Mouse (Mus musculus) T-helper 2 cell (primary cell): ENCODE results near the gene Mfap1b.

Experiments used
- in situ Hi-C: fragments of 300-600 bp; cut with MboI, MseI; formaldehyde crosslinking; loops from one replicate; pipeline ENCODE4 v1.15.1; 2025; ENCODE audit warnings: high pct_unique_total_duplicates

Gene Mfap1b

DNA sequence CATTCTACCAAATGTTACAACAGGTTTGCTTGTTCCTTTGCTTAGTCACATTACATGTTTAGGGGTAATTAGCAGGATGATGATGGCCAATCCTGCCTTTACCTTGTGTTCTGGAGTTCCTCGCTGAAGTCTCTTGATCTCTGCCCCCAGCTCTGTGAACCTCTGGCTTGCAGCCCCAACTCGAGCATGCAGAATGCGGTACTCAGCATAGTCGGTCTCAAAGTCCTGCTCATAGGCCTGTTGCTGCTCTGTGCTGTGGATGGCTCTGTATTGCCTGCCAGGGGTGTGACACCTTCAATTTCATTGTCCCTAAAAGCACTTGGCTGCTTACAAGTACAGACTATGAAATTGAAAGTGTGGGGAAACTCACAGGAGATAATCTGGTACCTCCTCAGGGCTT, 34.1 kb downstream of the Mfap1b start:
- in situ Hi-C loops, result loop anchor here (10.0 kb wide), 1 partner anchor 455 kb away; no protein-coding TSS in a partner anchor

DNA sequence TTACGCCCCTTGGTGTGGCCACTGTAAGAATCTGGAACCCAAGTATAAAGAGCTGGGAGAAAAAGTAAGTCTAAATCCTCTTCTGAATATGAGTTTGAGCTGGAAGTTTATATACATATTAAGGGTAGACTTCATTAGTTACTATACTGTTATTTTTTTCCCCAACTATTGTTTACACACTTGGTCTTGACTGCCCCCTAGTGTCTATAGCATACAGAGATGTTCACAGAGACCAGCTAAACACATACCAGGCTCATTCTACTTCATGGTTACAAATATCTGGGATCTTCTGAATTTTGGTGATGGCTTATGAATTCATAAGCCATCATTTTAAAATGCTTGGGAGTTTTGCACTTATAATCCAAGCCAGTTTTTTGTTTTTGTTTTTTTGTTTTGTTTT, 39.0 kb downstream of the Mfap1b start:
- in situ Hi-C loops, result loop anchor here (10.0 kb wide), 1 partner anchor 450 kb away; no protein-coding TSS in a partner anchor

DNA sequence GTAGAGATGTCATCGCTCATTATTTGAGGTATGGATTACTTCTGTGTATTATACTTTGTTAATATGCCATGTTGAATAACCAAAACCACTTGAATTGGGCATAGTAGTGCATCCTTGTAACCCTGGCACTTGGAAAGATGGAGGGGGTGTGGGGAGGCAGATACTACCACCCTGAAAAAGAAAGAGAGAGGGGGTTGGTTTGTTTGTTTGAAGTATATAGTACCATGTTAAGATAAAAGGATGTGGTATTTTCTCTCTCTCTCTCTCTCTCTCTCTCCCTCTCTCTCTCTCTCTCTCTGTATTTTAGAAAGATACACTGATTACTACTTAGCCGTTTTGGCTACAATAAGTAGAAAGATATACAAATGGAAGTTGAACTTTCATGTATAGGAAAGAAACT, 48.0 kb downstream of the Mfap1b start:
- in situ Hi-C loops, result no loop called here

DNA sequence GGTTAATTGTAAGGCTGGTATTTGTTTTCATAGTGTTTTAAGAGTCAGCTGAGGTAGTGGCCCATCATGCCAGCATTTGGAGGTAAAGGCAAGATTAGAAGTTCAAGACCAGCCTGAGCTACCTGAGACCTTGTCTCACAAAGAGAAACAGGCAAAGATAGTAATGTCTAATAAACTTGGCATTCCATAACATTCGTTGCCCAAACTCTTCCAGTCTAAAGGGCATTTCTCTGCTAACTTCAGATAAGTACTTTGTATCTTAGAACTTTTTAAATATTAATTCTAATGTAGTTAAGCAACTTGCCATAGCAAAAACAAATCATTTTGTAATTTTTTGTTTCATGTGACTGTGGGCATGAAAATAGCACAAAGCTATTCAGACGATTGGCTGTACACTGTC, 50.7 kb downstream of the Mfap1b start:
- in situ Hi-C loops, result no loop called here

DNA sequence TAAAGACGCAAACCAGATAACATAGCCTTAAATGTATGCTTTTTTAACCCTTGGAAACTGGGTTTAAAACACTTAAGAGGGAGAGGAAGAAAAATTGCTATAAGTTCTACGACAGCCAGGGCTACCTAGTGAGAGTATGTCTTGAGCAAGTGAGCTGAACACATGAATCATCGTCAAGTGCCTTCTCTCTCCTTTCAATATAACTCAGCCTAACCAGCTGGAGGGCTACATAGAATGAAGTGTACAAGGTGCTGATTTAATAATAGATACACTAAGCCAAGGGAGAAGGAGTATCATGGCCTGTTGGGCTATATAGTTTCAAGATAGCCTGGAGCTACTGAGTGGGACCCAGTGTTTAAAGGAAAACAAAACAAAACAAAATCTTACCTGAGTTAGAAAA, 55.4 kb downstream of the Mfap1b start:
- in situ Hi-C loops, result no loop called here

DNA sequence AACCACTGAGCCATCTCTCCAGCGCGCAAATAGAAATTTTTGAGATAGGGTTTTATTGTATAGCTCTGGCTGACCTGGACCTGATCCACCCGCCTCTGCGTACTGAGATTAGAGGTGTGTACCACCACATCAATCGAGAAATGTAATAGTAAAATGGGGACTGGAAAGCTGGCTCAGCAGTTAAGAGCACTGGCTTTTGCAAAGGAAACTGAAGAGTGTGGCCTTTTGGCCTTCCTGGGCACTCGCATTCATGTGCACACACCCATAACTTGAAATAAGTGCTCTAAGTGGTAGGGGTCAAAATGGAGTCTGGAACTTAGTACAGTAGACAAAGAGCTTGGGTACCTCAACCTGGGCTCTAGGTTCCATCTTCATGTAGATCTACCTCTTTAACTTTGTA, 57.5 kb downstream of the Mfap1b start:
- in situ Hi-C loops, result no loop called here

DNA sequence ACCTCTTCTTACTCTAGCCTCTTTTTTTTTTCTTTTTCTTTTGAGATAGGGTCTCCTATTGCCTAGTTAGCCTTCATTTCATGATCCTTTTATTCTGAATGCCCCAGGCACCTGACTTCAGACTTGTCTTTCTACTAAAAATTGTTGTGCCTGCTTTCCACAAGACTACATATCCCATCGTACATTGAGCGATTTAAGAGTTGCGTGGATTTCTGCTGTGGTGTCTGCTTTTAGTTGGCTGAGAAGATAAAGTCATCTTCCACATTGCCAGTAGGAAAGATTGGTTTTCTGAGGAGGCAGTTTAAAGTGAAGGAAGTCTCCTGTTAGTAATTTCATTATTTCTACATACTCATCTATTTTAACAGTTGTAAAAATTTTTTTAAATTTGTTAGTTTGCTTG, 58.3 kb downstream of the Mfap1b start:
- in situ Hi-C loops, result no loop called here

DNA sequence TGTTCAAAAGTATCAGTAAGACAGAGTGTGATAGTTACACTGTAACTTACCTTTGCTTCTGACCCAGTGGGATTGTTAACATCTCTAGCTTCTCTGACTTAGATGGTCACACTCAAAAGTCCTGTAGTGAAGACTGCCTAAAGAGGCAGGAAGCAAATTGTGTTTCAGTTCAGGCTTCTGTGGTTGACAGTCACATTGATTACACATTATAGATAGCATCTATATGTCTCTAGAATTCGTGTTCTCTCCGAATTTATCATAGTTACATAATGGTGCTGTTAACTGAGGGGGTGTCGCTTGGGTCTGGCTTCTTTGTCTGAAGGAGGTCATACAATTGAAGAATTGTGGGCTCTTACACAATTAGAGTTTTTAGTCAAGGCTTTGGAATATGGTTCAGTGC, 58.8 kb downstream of the Mfap1b start:
- in situ Hi-C loops, result no loop called here

DNA sequence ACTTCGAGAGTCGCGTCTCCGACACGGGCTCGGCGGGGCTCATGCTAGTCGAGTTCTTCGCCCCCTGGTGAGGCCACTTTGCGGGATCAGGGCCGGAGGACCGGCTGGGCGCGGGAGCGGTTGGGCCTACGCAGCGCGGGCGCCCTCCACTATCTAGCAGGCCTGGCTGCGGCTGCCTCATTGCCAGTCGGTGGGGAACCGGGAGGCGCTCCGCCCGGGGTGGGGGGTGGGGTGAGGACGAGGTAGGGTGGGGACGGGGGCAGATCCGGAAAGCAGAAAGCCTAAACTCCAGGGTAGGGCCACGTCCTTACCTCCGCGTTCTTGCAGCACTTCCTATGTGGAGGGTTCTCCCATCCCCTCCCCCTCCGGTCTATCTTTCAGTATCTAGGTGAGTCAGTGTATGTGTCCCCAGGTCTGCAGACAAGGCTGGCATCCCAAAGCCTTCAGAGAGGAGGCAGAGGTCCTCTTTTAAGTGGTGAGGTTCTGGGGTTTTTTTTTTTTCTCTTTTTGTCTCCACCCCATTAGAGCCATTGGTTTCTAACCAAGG, 59.7 kb downstream of the Mfap1b start:
- in situ Hi-C loops, result no loop called here

DNA sequence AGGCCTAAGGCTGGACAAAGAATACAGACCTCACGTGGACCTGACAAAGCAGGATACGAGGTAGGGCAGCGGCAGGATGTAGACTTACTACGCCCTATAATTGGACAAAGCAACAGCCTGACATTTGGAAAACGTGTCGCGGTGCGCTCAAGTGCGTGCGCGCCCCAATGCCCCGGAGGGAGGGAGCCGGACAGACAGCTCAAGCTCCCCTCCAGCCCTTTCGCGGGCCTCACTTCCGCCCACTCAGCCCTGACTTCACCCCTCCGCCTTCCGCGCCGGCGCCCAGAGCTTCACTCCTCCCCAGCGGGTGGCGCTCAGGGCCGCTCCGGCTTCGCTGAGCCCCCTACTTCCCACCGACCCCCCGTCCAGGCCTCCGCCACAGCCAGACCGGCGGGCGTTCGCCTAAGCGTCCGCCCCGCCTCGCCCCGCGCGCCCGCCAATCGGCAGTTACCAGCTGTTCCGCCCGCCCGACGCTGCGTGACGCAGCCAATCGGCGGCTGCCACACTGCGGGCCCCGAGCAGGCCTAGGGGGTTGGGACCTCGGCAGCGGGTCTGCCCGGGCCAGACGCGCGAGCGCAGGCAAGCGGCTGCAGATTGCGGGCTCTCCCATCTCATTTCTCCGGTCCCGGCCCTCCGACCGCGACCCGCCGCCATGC, 60.4 kb downstream of the Mfap1b start, which contains the start of the genes Pdia3 and Catsper2:
Pdia3 (plus strand) TSS at position 389 of the 656 bp plus-strand sequence.
Catsper2 (minus strand) TSS at position 406 of the 656 bp plus-strand sequence.
- in situ Hi-C loops, result no loop called here

DNA sequence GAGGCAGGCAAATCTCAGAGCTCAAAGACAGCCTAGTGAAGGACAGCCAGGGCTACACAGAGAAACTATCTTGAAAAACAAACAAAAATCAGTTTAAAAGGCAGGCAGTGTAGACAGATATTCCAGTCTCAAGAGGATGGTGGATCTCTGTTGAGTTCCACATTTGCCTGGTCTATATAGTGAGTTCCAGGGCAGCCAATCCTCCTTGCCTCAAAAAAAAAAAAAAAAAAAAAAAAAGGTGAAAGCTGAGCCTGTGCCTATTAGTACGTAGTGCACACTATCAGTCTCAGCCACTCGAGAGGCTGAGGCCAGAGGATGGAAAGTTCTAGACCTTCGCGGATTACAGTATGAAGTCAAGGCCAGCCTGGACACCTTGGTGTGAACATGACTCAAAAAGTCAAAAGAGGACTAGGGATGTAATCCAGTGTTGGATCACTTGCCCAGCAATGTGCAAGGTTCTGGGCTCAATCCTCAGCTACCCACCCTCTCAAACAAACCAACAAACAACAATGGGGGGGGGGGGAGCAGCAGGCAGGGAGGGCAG, 61.0 kb downstream of the Mfap1b start:
- in situ Hi-C loops, result no loop called here
